Mouse (Mus musculus) yolk sac, embryonic 10.5 days (tissue): ENCODE results near the gene Prkcg.

Experiments used
- DNase-seq: peaks from one replicate; pipeline ENCODE4 v3.0.0-alpha.2; 2017; ENCODE audit warnings: low spot score

Prkcg gene

GRCm38 (mm10) chr7:3317704-3318103 is 28.7 kb downstream of the Prkcg start:
- DNase-seq: no peak

- no peak for DNase-seq
These were observed 31.9 kb downstream of the Prkcg start for GRCm38 (mm10) chr7:3320856-3321255.

- DNase-seq: no peak
These were observed 34.8 kb downstream of the Prkcg start for GRCm38 (mm10) chr7:3323826-3324225.

GRCm38 (mm10) chr7:3327961-3328360 is 39.0 kb downstream of the Prkcg start:
- no peak for DNase-seq

- peak; percentile 53 for DNase-seq
These were observed 41.0 kb downstream of the Prkcg start for GRCm38 (mm10) chr7:3329776-3330546.

GRCm38 (mm10) chr7:3331171-3331570 is 42.2 kb downstream of the Prkcg start:
- DNase-seq: peak; percentile 4

- DNase-seq: peak; percentile 79
These were observed 42.7 kb downstream of the Prkcg start for GRCm38 (mm10) chr7:3331581-3332223.

GRCm38 (mm10) chr7:3332224-3332615 is 43.2 kb downstream of the Prkcg start:
- no peak for DNase-seq

GRCm38 (mm10) chr7:3332619-3333521 is 43.9 kb downstream of the Prkcg start, which contains the start of gene Cacng7:
Gene Cacng7 (plus strand): TSS chr7:3332955.
- DNase-seq: peak; percentile 58

- DNase-seq: no peak
These were observed 44.6 kb downstream of the Prkcg start for GRCm38 (mm10) chr7:3333542-3333941.

- DNase-seq: no peak
These were observed 47.4 kb downstream of the Prkcg start for GRCm38 (mm10) chr7:3336412-3336811.

- DNase-seq: no peak
These were observed 49.4 kb downstream of the Prkcg start for GRCm38 (mm10) chr7:3338286-3338935.

GRCm38 (mm10) chr7:3339010-3339409 is 50.0 kb downstream of the Prkcg start:
- DNase-seq: no peak

GRCm38 (mm10) chr7:3343861-3344260 is 54.9 kb downstream of the Prkcg start:
- DNase-seq: no peak

- no peak for DNase-seq
These were observed 56.3 kb downstream of the Prkcg start for GRCm38 (mm10) chr7:3345301-3345700.

- DNase-seq: no peak
These were observed 58.6 kb downstream of the Prkcg start for GRCm38 (mm10) chr7:3347366-3348287.

- no peak for DNase-seq
These were observed 59.3 kb downstream of the Prkcg start for GRCm38 (mm10) chr7:3348326-3348725.

GRCm38 (mm10) chr7:3349775-3350174 is 60.8 kb downstream of the Prkcg start:
- DNase-seq: no peak

GRCm38 (mm10) chr7:3351536-3351935 is 62.6 kb downstream of the Prkcg start:
- DNase-seq: no peak

- no peak for DNase-seq
These were observed 65.9 kb downstream of the Prkcg start for GRCm38 (mm10) chr7:3354850-3355249.

- no peak for DNase-seq
These were observed 71.7 kb downstream of the Prkcg start for GRCm38 (mm10) chr7:3360678-3361077.
